Mouse (Mus musculus) midbrain, embryonic 16.5 days (tissue): ENCODE measurements around the gene Smdt1. TPM values are rescaled to one million over a fixed set of nuclear protein-coding genes. Genes with fewer than 3 reads are reported as not detected.
A peak's percentile ranks its signal among the peaks of the same experiment; 100 is the strongest.

Experiments used
- ATAC-seq: fragments of 200-750 bp; cut with Nextera tagmentation; 2 replicates; pipeline ENCODE4 v1.8.0; 2017; ENCODE audit warnings: moderate TSS enrichment
- H3K27ac ChIP-seq: fragments of 300-500 bp; sonication (generic); 2 replicates; pipeline ENCODE4 v1.5.1; 2014; ENCODE audit warnings: mild to moderate bottlenecking, low read length, mixed read lengths
- H3K27me3 ChIP-seq: fragments of 300-500 bp; sonication (generic); 2 replicates; pipeline ENCODE4 v1.6.1; 2014; ENCODE audit warnings: low read depth, low read length, mixed read lengths; ENCODE audit not compliant: control insufficient read depth, insufficient read depth
- H3K36me3 ChIP-seq: fragments of 300-500 bp; sonication (generic); 2 replicates; pipeline ENCODE4 v1.6.1; 2014; ENCODE audit warnings: mild to moderate bottlenecking, low read length, moderate library complexity, mixed read lengths; ENCODE audit not compliant: control insufficient read depth, insufficient read depth
- H3K4me1 ChIP-seq: fragments of 300-500 bp; sonication (generic); 2 replicates; pipeline ENCODE4 v1.6.1; 2014; ENCODE audit warnings: mild to moderate bottlenecking, low read length, mixed read lengths; ENCODE audit not compliant: control insufficient read depth, insufficient read depth
- H3K4me2 ChIP-seq: fragments of 300-500 bp; sonication (generic); 2 replicates; pipeline ENCODE4 v1.6.1; 2014; ENCODE audit warnings: mild to moderate bottlenecking, low read length, mixed read lengths
- H3K4me3 ChIP-seq: fragments of 300-500 bp; sonication (generic); 2 replicates; pipeline ENCODE4 v1.5.1; 2014; ENCODE audit warnings: low read depth, mild to moderate bottlenecking, low read length, moderate library complexity, mixed read lengths
- H3K9ac ChIP-seq: fragments of 300-500 bp; sonication (generic); 2 replicates; pipeline ENCODE4 v1.6.1; 2014; ENCODE audit warnings: low read depth, low read length, mixed read lengths
- H3K9me3 ChIP-seq: fragments of 300-500 bp; sonication (generic); replicated peaks from 2 replicates; pipeline ENCODE4 v1.6.1; 2014; ENCODE audit warnings: mild to moderate bottlenecking, low read length, mixed read lengths; ENCODE audit not compliant: control insufficient read depth, poor library complexity, severe bottlenecking
- WGBS: fragments of 180-500 bp; shearing (Covaris S2); extraction: QIAGEN DNeasy Blood & Tissue Kit; methylation state at CpG from one replicate; pipeline ENCODE4 v1.1.7; 2014; 5-methylcytosine and 5-hydroxymethylcytosine counted together
- polyA plus RNA-seq: library from polyadenylated mRNA; unstranded; fragments of >200 nt; fragmentation: Nextera tagmentation; extraction: Ambion mirVana; gene quantifications from 2 replicates; pipeline ENCODE4 v1.2.1, GENCODE M21; 2015

Smdt1 gene
- polyA plus RNA-seq, 1 experiment from 2014 or later = 320 TPM

GRCm38 (mm10) chr15:82347852-82348251, 9.1 kb downstream of the Smdt1 start:
- Histone ChIP-seq H3K36me3 (peaks cover 10% of the 10 kb centered on the region), H3K9me3 (no peaks in the 10 kb centered on the region), H3K9ac (no peak overlapping the region), H3K27ac (no peak overlapping the region), H3K4me3 (no peak overlapping the region), H3K4me2 (no peak overlapping the region), H3K27me3 (no peaks in the 10 kb centered on the region), H3K4me1 (peaks cover 19% of the 10 kb centered on the region)
- no peak for ATAC-seq
- 90% methylated on average over 12 of the region's 12 CpGs for WGBS

DNA sequence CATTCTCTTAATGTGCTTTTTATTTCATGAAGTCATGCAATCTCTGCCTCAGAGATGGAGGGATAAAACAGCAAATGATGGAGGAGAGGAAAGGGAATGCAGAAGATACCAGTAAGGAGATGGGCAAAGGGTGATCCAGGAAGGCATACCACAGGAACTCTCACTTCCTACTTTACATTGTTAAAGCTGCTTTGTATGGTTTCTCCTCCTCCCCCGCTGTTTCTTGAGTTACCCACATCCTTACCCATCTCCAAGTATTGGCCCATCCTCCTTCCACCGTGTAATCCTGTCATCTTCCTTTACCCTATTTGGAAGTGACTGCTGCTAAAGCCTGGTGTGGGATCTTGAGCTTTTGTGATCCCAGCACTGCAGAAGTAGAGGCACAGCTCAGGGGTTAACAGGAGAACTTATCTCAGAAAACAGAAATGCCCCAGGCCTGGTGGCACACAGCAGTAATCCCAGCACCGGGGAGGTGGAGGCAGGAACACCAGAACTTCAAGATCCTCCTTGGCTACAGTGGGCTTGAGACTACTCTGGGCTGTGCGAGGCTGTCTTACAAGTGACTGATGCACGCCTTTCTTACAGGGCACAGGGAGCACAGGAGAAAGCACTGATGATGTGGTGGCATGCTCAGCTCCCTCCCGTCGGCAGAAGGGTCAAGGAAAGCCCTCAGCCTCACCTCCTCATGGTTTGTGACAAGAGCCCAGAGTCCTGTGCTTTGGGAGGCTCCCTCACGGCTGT, 9.7 kb downstream of the Smdt1 start:
- H3K4me1 ChIP-seq = peaks cover 25% of the 10 kb centered on the region
- no peak overlapping the region for H3K4me3 ChIP-seq
- ATAC-seq = no peak

DNA sequence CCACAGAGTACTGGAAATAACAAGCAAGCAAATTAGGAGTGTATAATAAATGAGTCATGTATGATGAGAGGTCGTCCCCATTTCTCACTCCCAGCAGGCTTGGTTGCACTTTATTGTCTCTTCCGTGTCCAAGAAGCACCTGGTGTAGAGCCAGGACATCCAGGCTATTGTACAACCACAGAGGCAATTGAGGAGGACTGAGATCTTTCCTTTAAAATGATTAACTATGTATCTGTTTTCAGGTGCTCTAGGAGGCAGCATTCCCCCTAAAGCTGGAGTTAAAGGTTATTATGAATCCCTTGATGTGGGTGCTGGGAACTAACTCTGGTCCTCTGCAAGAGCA, 10.2 kb downstream of the Smdt1 start:
- WGBS = 93% methylated on average over 2 of the region's 2 CpGs
- peaks cover 10% of the 10 kb centered on the region for H3K36me3 ChIP-seq

More for the DNA sequence above, 9.7 kb downstream of the Smdt1 start:
- H3K9me3 ChIP-seq = no peaks in the 10 kb centered on the region
- WGBS = 87% methylated on average over 8 of the region's 8 CpGs
- H3K27me3 ChIP-seq = no peaks in the 10 kb centered on the region
- H3K4me2 ChIP-seq = no peak overlapping the region
- peaks cover 10% of the 10 kb centered on the region for H3K36me3 ChIP-seq
- H3K9ac ChIP-seq = no peak overlapping the region
- H3K27ac ChIP-seq = no peak overlapping the region

DNA sequence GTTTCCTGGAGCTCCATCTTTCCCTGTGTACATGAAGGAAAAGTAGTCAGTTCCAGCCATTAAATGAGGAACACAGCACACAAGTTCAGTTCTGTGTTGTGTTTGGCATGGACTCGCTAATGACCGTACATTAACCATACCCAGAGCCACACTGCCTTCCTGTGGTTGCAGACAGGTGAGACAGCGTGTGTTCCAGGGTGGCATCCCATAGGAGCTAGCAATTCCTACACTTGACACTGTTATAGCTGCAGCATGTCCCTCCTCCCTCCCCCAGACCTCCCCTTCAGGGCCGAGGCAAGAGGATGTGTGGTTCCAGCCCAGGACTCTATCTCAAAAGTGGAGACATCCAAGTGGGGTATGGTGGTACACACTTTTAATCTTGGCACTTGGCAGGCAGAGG, 11.6 kb downstream of the Smdt1 start:
- WGBS = 96% methylated on average over 4 of the region's 4 CpGs
- H3K27me3 ChIP-seq = no peaks in the 10 kb centered on the region
- H3K36me3 ChIP-seq = peaks cover 10% of the 10 kb centered on the region
- ATAC-seq = no peak
- H3K4me2 ChIP-seq = no peak overlapping the region
- H3K9me3 ChIP-seq = no peaks in the 10 kb centered on the region
- peaks cover 31% of the 10 kb centered on the region for H3K4me1 ChIP-seq
- H3K27ac ChIP-seq = no peak overlapping the region
- no peak overlapping the region for H3K4me3 ChIP-seq
- H3K9ac ChIP-seq = no peak overlapping the region

More for the DNA sequence above, 10.2 kb downstream of the Smdt1 start:
- Histone ChIP-seq H3K4me2 (no peak overlapping the region), H3K4me1 (peaks cover 26% of the 10 kb centered on the region), H3K4me3 (no peak overlapping the region), H3K9me3 (no peaks in the 10 kb centered on the region), H3K9ac (no peak overlapping the region), H3K27ac (no peak overlapping the region), H3K27me3 (no peaks in the 10 kb centered on the region)
- ATAC-seq = no peak

- Histone ChIP-seq H3K4me1 (peaks cover 31% of the 10 kb centered on the region), H3K27me3 (no peaks in the 10 kb centered on the region), H3K9me3 (no peaks in the 10 kb centered on the region), H3K9ac (no peak overlapping the region), H3K27ac (no peak overlapping the region), H3K36me3 (peaks cover 10% of the 10 kb centered on the region), H3K4me3 (no peak overlapping the region), H3K4me2 (no peak overlapping the region)
- 93% methylated on average over 3 of the region's 3 CpGs for WGBS
- ATAC-seq = no peak
Measured at GRCm38 (mm10) chr15:82351480-82351879, 12.7 kb downstream of the Smdt1 start.

- WGBS = 31% methylated on average over 14 of the region's 14 CpGs
- ATAC-seq = no peak
- peak overlapping the region; percentile 84 for H3K27ac ChIP-seq
Measured at GRCm38 (mm10) chr15:82353078-82353744, 14.5 kb downstream of the Smdt1 start.

DNA sequence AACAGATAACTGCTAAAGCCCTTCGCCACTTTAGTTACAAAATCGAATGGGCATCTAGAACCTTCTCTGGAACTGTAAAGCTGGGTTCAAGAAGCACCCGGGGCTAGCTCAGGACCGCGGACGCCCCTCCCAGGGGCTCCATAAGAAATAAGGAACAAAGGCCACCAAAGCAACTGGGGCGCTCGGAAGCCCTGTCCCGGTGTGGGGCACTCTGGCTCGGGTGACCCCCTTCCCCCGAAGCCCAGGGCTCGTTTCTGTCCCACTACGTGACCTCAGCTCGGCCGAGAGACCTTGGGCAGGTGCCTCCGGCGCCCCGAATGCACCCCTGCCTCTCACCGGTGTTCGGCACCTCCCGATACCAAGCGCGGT, 15.0 kb downstream of the Smdt1 start:
- H3K27me3 ChIP-seq = no peaks in the 10 kb centered on the region
- H3K9ac ChIP-seq = peak overlapping the region; percentile 86
- peak overlapping the region; percentile 75 for H3K4me3 ChIP-seq
- WGBS = under 1% methylated on average over 23 of the region's 23 CpGs
- H3K36me3 ChIP-seq = peaks cover 3% of the 10 kb centered on the region
- peak overlapping the region; percentile 84 for H3K27ac ChIP-seq
- no peak; the same call in none of the 2 replicates for ATAC-seq
- H3K9me3 ChIP-seq = no peaks in the 10 kb centered on the region
- H3K4me2 ChIP-seq = peak overlapping the region; percentile 96
- H3K4me1 ChIP-seq = peaks cover 21% of the 10 kb centered on the region

More at GRCm38 (mm10) chr15:82353078-82353744, 14.5 kb downstream of the Smdt1 start:
- peaks cover 21% of the 10 kb centered on the region for H3K4me1 ChIP-seq
- H3K9me3 ChIP-seq = no peaks in the 10 kb centered on the region
- H3K9ac ChIP-seq = peak overlapping the region; percentile 86
- H3K27me3 ChIP-seq = no peaks in the 10 kb centered on the region
- H3K4me3 ChIP-seq = peak overlapping the region; percentile 75
- peak overlapping the region; percentile 96 for H3K4me2 ChIP-seq
- peaks cover 7% of the 10 kb centered on the region for H3K36me3 ChIP-seq

GRCm38 (mm10) chr15:82354126-82354945, 15.6 kb downstream of the Smdt1 start, which contains the start of gene Ndufa6:
Gene Ndufa6 (minus strand): TSS chr15:82354322.
- Histone ChIP-seq H3K4me1 (peaks cover 21% of the 10 kb centered on the region), H3K4me2 (peak within 1 kb of the TSS; percentile 96), H3K9me3 (no peaks in the 10 kb centered on the region), H3K9ac (peak within 1 kb of the TSS; percentile 86), H3K4me3 (peak within 1 kb of the TSS; percentile 75), H3K36me3 (no peaks in the 10 kb centered on the region), H3K27ac (peak within 1 kb of the TSS; percentile 84), H3K27me3 (no peaks in the 10 kb centered on the region)
- ATAC-seq = peak; percentile 99
- 2% methylated on average over 57 of the region's 57 CpGs for WGBS
